Mouse (Mus musculus) gastrocnemius, postnatal 25 days (tissue): ENCODE results near the gene Sgcd. TPM values are rescaled to one million over a fixed set of nuclear protein-coding genes. Genes with fewer than 3 reads are reported as not detected.

ENCODE experiments used
- DNase-seq: peaks from one replicate; pipeline ENCODE4 v3.0.0; 2022
- total RNA-seq, 2 experiments: library from RNA; stranded (reverse); gene quantifications; 1 replicate in 1 of 2; 2 replicates in 1 of 2; pipeline ENCODE4 v1.2.3; 2021

Gene Sgcd
- total RNA-seq, 2 experiments from 2014 or later: 67.4 to 75.2 TPM

GRCm38 (mm10) chr11:47005301-47005875, 983.4 kb downstream of the Sgcd start:
- peak; percentile 7 for DNase-seq

- DNase-seq: no peak
These were observed 1049.5 kb downstream of the Sgcd start for GRCm38 (mm10) chr11:46939311-46939710.

GRCm38 (mm10) chr11:46924946-46925345, 1063.8 kb downstream of the Sgcd start:
- no peak for DNase-seq

GRCm38 (mm10) chr11:46920244-46920643, 1068.5 kb downstream of the Sgcd start:
- no peak for DNase-seq

- DNase-seq: no peak
These were observed 1076.0 kb downstream of the Sgcd start for GRCm38 (mm10) chr11:46912656-46913237.

GRCm38 (mm10) chr11:46904281-46904680, 1084.5 kb downstream of the Sgcd start:
- DNase-seq: no peak

- DNase-seq: no peak
These were observed 1099.7 kb downstream of the Sgcd start for GRCm38 (mm10) chr11:46889093-46889492.

GRCm38 (mm10) chr11:46882456-46882855, 1106.3 kb downstream of the Sgcd start:
- DNase-seq: no peak

GRCm38 (mm10) chr11:46875774-46876173, 1113.0 kb downstream of the Sgcd start:
- no peak for DNase-seq

- no peak for DNase-seq
These were observed 1120.2 kb downstream of the Sgcd start for GRCm38 (mm10) chr11:46868594-46868993.

- no peak for DNase-seq
These were observed 1124.0 kb downstream of the Sgcd start for GRCm38 (mm10) chr11:46864809-46865208.

- no peak for DNase-seq
These were observed 1140.4 kb downstream of the Sgcd start for GRCm38 (mm10) chr11:46848221-46848971.

- DNase-seq: no peak
These were observed 1140.9 kb downstream of the Sgcd start for GRCm38 (mm10) chr11:46847827-46848220.

- no peak for DNase-seq
These were observed 1142.1 kb downstream of the Sgcd start for GRCm38 (mm10) chr11:46846661-46847060.
